Mouse (Mus musculus) fat pad, adult 2 months (tissue): ENCODE measurements at regions not wholly inside any gene's neighbourhood (a gene's known extent, or its start where the extent isn't known, plus 50 kb on each side); places are given as distances from the start of the nearest gene placed in this dataset.
"Not testable (repeated sequence)": the region's sequence is repeated elsewhere in the genome, so short reads cannot be mapped to it uniquely, and the experiment has no call there.

Experiments
- DNase-seq: peaks from one replicate; pipeline ENCODE4 v3.0.0-alpha.2; 2011; ENCODE audit warnings: low read depth, low spot score; ENCODE audit errors: extremely low read depth

- no peak for DNase-seq
Measured at GRCm38 (mm10) chr2:166329556-166330340, 174.3 kb upstream of the Sulf2 start.

GRCm38 (mm10) chr2:166326932-166327331 is 171.5 kb upstream of the Sulf2 start:
- DNase-seq = no peak

GRCm38 (mm10) chr2:166324954-166325353 is 169.5 kb upstream of the Sulf2 start:
- no peak for DNase-seq

GRCm38 (mm10) chr2:166324439-166324838 is 169.0 kb upstream of the Sulf2 start:
- DNase-seq = no peak

GRCm38 (mm10) chr2:166322668-166323043 is 167.2 kb upstream of the Sulf2 start:
- DNase-seq = no peak

- DNase-seq = no peak
Measured at GRCm38 (mm10) chr2:166321992-166322667, 166.7 kb upstream of the Sulf2 start.

GRCm38 (mm10) chr2:166316409-166316916 is 161.0 kb upstream of the Sulf2 start:
- no peak for DNase-seq

- DNase-seq = no peak
Measured at GRCm38 (mm10) chr2:166310438-166310837, 155.0 kb upstream of the Sulf2 start.

GRCm38 (mm10) chr2:166309882-166310281 is 154.4 kb upstream of the Sulf2 start:
- no peak for DNase-seq

- no peak for DNase-seq
Measured at GRCm38 (mm10) chr2:166307551-166307950, 152.1 kb upstream of the Sulf2 start.

- no peak for DNase-seq
Measured at GRCm38 (mm10) chr2:166305044-166306002, 149.9 kb upstream of the Sulf2 start.

- peak; percentile 62 for DNase-seq
Measured at GRCm38 (mm10) chr2:166303854-166304253, 148.4 kb upstream of the Sulf2 start.

GRCm38 (mm10) chr2:166301161-166301560 is 145.7 kb upstream of the Sulf2 start:
- no peak for DNase-seq

GRCm38 (mm10) chr2:166294672-166295071 is 139.2 kb upstream of the Sulf2 start:
- DNase-seq = no peak

GRCm38 (mm10) chr2:166292987-166293386 is 137.5 kb upstream of the Sulf2 start:
- DNase-seq = no peak

- no peak for DNase-seq
Measured at GRCm38 (mm10) chr2:166291266-166291665, 135.8 kb upstream of the Sulf2 start.

- DNase-seq = no peak
Measured at GRCm38 (mm10) chr2:166290826-166291225, 135.4 kb upstream of the Sulf2 start.

GRCm38 (mm10) chr2:166289198-166289597 is 133.7 kb upstream of the Sulf2 start:
- no peak for DNase-seq

- not testable (repeated sequence) for DNase-seq
Measured at GRCm38 (mm10) chr2:166281137-166281536, 125.7 kb upstream of the Sulf2 start.

GRCm38 (mm10) chr2:166280651-166281127 is 125.2 kb upstream of the Sulf2 start:
- DNase-seq = no peak

GRCm38 (mm10) chr2:166279676-166280075 is 124.2 kb upstream of the Sulf2 start:
- DNase-seq = no peak
